Mouse (Mus musculus) monocyte, adult 5-6 weeks (primary cell): ENCODE measurements around the gene Vmn2r27. TPM values are rescaled to one million over a fixed set of nuclear protein-coding genes. Genes with fewer than 3 reads are reported as not detected.
A peak's percentile ranks its signal among the peaks of the same experiment; 100 is the strongest.

Experiments
- ATAC-seq: fragments of 153-309, 156-312 bp; replicated peaks from 2 replicates; pipeline ENCODE4 v1.8.0; 2017; ENCODE audit warnings: mild to moderate bottlenecking; ENCODE audit not compliant: low TSS enrichment, insufficient number of reproducible peaks, severe bottlenecking, poor library complexity, low FRiP score
- total RNA-seq: library from RNA; stranded (forward); fragments of 200-1000, 200-491, 200-594 nt; gene quantifications from 3 replicates; pipeline ENCODE4 v1.2.3, GENCODE M21; 2017

Gene Vmn2r27
- 0.75 TPM in 1 of 3 replicates, not detected in the others for total RNA-seq

- no peak for ATAC-seq
These were observed at the start of gene Vmn2r27 for GRCm38 (mm10) chr6:124231756-124232155. Gene Vmn2r27 (minus strand): TSS chr6:124231856.

- ATAC-seq: no peak
These were observed 46.6 kb upstream of the Vmn2r27 start for GRCm38 (mm10) chr6:124278291-124278690.

- no peak for ATAC-seq
These were observed 46.0 kb upstream of the Vmn2r27 start for GRCm38 (mm10) chr6:124277641-124278040.

- peak; percentile 95 for ATAC-seq
These were observed 41.7 kb upstream of the Vmn2r27 start for GRCm38 (mm10) chr6:124273231-124273880.

- peak; percentile 76; the same call in 1 of the 2 replicates for ATAC-seq
These were observed 31.0 kb upstream of the Vmn2r27 start for GRCm38 (mm10) chr6:124262696-124263095.

- ATAC-seq: peak; percentile 59
These were observed 28.7 kb upstream of the Vmn2r27 start for GRCm38 (mm10) chr6:124260198-124260931.

GRCm38 (mm10) chr6:124255721-124256470 is 24.2 kb upstream of the Vmn2r27 start:
- no peak for ATAC-seq

GRCm38 (mm10) chr6:124202116-124202515 is 29.5 kb downstream of the Vmn2r27 start:
- ATAC-seq: peak; percentile 85

- no peak for ATAC-seq
These were observed 63.0 kb downstream of the Vmn2r27 start for GRCm38 (mm10) chr6:124168499-124169257.

GRCm38 (mm10) chr6:124166596-124166995 is 65.1 kb downstream of the Vmn2r27 start:
- ATAC-seq: no peak

GRCm38 (mm10) chr6:124149808-124150207 is 81.8 kb downstream of the Vmn2r27 start:
- no peak for ATAC-seq

Other genes with a start within 250 kb of the Vmn2r27 start
- gene Vmn2r26, start 207.3 kb downstream of the Vmn2r27 start, total RNA-seq: 0.19 to 0.29 TPM (median 0.21 TPM) in 3 replicates
- gene Cd163, start 72.8 kb upstream of the Vmn2r27 start, total RNA-seq: 1.7 to 2.9 TPM (median 2.2 TPM) in 3 replicates
- gene Pex5, start 183.2 kb upstream of the Vmn2r27 start, total RNA-seq: 17.3 to 24.2 TPM (median 20.2 TPM) in 3 replicates
- not detected in 3 replicates for gene Clstn3, start 232.9 kb upstream of the Vmn2r27 start, total RNA-seq